Mouse (Mus musculus) thymus, adult 2 months (tissue): ENCODE data around the gene Shq1.

Source experiments
- CTCF ChIP-seq: fragments of 200-500 bp; IDR thresholded peaks from 2 replicates; pipeline ENCODE4 v1.5.1; 2012; ENCODE audit warnings: mild to moderate bottlenecking, control low read depth, low read length, moderate library complexity, borderline replicate concordance; ENCODE audit not compliant: control insufficient read depth, poor library complexity, insufficient read depth; ENCODE audit errors: extremely low read depth
- POLR2A ChIP-seq: fragments of 200-500 bp; IDR thresholded peaks from 2 replicates; pipeline ENCODE4 v1.6.1; 2012; ENCODE audit warnings: mild to moderate bottlenecking, low read length, control low read depth, moderate library complexity; ENCODE audit not compliant: control insufficient read depth, poor library complexity, insufficient read depth; ENCODE audit errors: extremely low read depth

GRCm38 (mm10) chr6:100538570-100538969, 132.4 kb downstream of the Shq1 start:
- TF ChIP-seq CTCF (no peak), POLR2A (no peak)
